Mouse (Mus musculus): ENCODE results near the gene Srpk2. TPM values are rescaled to one million over a fixed set of nuclear protein-coding genes. Genes with fewer than 3 reads are reported as not detected.
"Not testable (repeated sequence)": the region's sequence is repeated elsewhere in the genome, so short reads cannot be mapped to it uniquely, and the experiment has no call there.

The Srpk2 gene
- polyA plus RNA-seq, 1 experiment = 71.2 TPM

- Histone ChIP-seq H3K4me3 (ENCODE audit: low read depth, low read length) (no peak overlapping the region), H3K27ac (ENCODE audit: insufficient read depth, low read length) (no peak overlapping the region), H3K4me1 (ENCODE audit: control insufficient read depth, insufficient read depth, low read length) (no peaks in the 10 kb centered on the region), H3K9ac (ENCODE audit: low read depth, poor library complexity, severe bottlenecking) (no peak overlapping the region), H3K36me3 (ENCODE audit: control insufficient read depth, insufficient read depth, low read length, poor library complexity, severe bottlenecking) (peaks cover 3% of the 10 kb centered on the region; the same call in 1 of the 2 replicates), H3K9me3 (replicated peaks; ENCODE audit: control insufficient read depth, insufficient read depth, low read length, poor library complexity, severe bottlenecking) (no peaks in the 10 kb centered on the region), H3K27me3 (ENCODE audit: control insufficient read depth, insufficient read depth, low read length, poor library complexity, severe bottlenecking) (no peaks in the 10 kb centered on the region)
- TF ChIP-seq POLR2A (IDR thresholded peaks at IDR 0.05; ENCODE audit: insufficient read depth, low read length) = no peak
- no peak for TF ChIP-seq EP300 (IDR thresholded peaks at IDR 0.05; ENCODE audit: insufficient read depth, low read depth, low read length)
- peak; percentile 48 for TF ChIP-seq CTCF (IDR thresholded peaks at IDR 0.05; ENCODE audit: low read depth, low read length)
Observed at GRCm38 (mm10) chr5:23473098-23473873, 211.1 kb downstream of the Srpk2 start.

GRCm38 (mm10) chr5:23466546-23466945 lies 217.9 kb downstream of the Srpk2 start:
- H3K36me3 ChIP-seq (ENCODE audit: control insufficient read depth, insufficient read depth, low read length, poor library complexity, severe bottlenecking) = peaks cover 5% of the 10 kb centered on the region
- H3K4me1 ChIP-seq (ENCODE audit: control insufficient read depth, insufficient read depth, low read length) = no peaks in the 10 kb centered on the region
- H3K27me3 ChIP-seq (ENCODE audit: control insufficient read depth, insufficient read depth, low read length, poor library complexity, severe bottlenecking) = no peaks in the 10 kb centered on the region
- no peaks in the 10 kb centered on the region for H3K9me3 ChIP-seq (replicated peaks; ENCODE audit: control insufficient read depth, insufficient read depth, low read length, poor library complexity, severe bottlenecking)
- no peak overlapping the region for H3K27ac ChIP-seq (ENCODE audit: insufficient read depth, low read length)
- no peak overlapping the region for H3K9ac ChIP-seq (ENCODE audit: low read depth, poor library complexity, severe bottlenecking)
- H3K4me3 ChIP-seq (ENCODE audit: low read depth, low read length) = no peak overlapping the region
- no peak for TF ChIP-seq EP300 (IDR thresholded peaks at IDR 0.05; ENCODE audit: insufficient read depth, low read depth, low read length)
- TF ChIP-seq POLR2A (IDR thresholded peaks at IDR 0.05; ENCODE audit: insufficient read depth, low read length) = no peak
- no peak for TF ChIP-seq CTCF (IDR thresholded peaks at IDR 0.05; ENCODE audit: low read depth, low read length)

- Histone ChIP-seq H3K9ac (ENCODE audit: low read depth, poor library complexity, severe bottlenecking) (no peak overlapping the region), H3K4me3 (ENCODE audit: low read depth, low read length) (no peak overlapping the region), H3K27ac (ENCODE audit: insufficient read depth, low read length) (no peak overlapping the region), H3K36me3 (ENCODE audit: control insufficient read depth, insufficient read depth, low read length, poor library complexity, severe bottlenecking) (peaks cover 5% of the 10 kb centered on the region), H3K4me1 (ENCODE audit: control insufficient read depth, insufficient read depth, low read length) (no peaks in the 10 kb centered on the region), H3K9me3 (replicated peaks; ENCODE audit: control insufficient read depth, insufficient read depth, low read length, poor library complexity, severe bottlenecking) (no peaks in the 10 kb centered on the region), H3K27me3 (ENCODE audit: control insufficient read depth, insufficient read depth, low read length, poor library complexity, severe bottlenecking) (no peaks in the 10 kb centered on the region)
- no peak for TF ChIP-seq CTCF (IDR thresholded peaks at IDR 0.05; ENCODE audit: low read depth, low read length)
- TF ChIP-seq POLR2A (IDR thresholded peaks at IDR 0.05; ENCODE audit: insufficient read depth, low read length) = no peak
- no peak for TF ChIP-seq EP300 (IDR thresholded peaks at IDR 0.05; ENCODE audit: insufficient read depth, low read depth, low read length)
Observed at GRCm38 (mm10) chr5:23464743-23465142, 219.7 kb downstream of the Srpk2 start.

- Histone ChIP-seq H3K4me1 (ENCODE audit: control insufficient read depth, insufficient read depth, low read length) (no peaks in the 10 kb centered on the region), H3K9me3 (replicated peaks; ENCODE audit: control insufficient read depth, insufficient read depth, low read length, poor library complexity, severe bottlenecking) (no peaks in the 10 kb centered on the region), H3K36me3 (ENCODE audit: control insufficient read depth, insufficient read depth, low read length, poor library complexity, severe bottlenecking) (peaks cover 5% of the 10 kb centered on the region), H3K27me3 (ENCODE audit: control insufficient read depth, insufficient read depth, low read length, poor library complexity, severe bottlenecking) (no peaks in the 10 kb centered on the region), H3K4me3 (ENCODE audit: low read depth, low read length) (no peak overlapping the region), H3K9ac (ENCODE audit: low read depth, poor library complexity, severe bottlenecking) (no peak overlapping the region), H3K27ac (ENCODE audit: insufficient read depth, low read length) (no peak overlapping the region)
- TF ChIP-seq POLR2A (IDR thresholded peaks at IDR 0.05; ENCODE audit: insufficient read depth, low read length) (no peak), EP300 (IDR thresholded peaks at IDR 0.05; ENCODE audit: insufficient read depth, low read depth, low read length) (no peak), CTCF (IDR thresholded peaks at IDR 0.05; ENCODE audit: low read depth, low read length) (no peak)
Observed at GRCm38 (mm10) chr5:23464247-23464646, 220.2 kb downstream of the Srpk2 start.

- H3K27me3 ChIP-seq (ENCODE audit: control insufficient read depth, insufficient read depth, low read length, poor library complexity, severe bottlenecking) = no peaks in the 10 kb centered on the region
- no peaks in the 10 kb centered on the region for H3K4me1 ChIP-seq (ENCODE audit: control insufficient read depth, insufficient read depth, low read length)
- H3K9ac ChIP-seq (ENCODE audit: low read depth, poor library complexity, severe bottlenecking) = no peak overlapping the region
- H3K9me3 ChIP-seq (replicated peaks; ENCODE audit: control insufficient read depth, insufficient read depth, low read length, poor library complexity, severe bottlenecking) = no peaks in the 10 kb centered on the region
- peaks cover 5% of the 10 kb centered on the region for H3K36me3 ChIP-seq (ENCODE audit: control insufficient read depth, insufficient read depth, low read length, poor library complexity, severe bottlenecking)
- no peak for TF ChIP-seq EP300 (IDR thresholded peaks at IDR 0.05; ENCODE audit: insufficient read depth, low read depth, low read length)
- TF ChIP-seq POLR2A (IDR thresholded peaks at IDR 0.05; ENCODE audit: insufficient read depth, low read length) = no peak
- no peak overlapping the region for H3K27ac ChIP-seq (ENCODE audit: insufficient read depth, low read length)
- no peak overlapping the region for H3K4me3 ChIP-seq (ENCODE audit: low read depth, low read length)
Observed at GRCm38 (mm10) chr5:23461688-23462087, 222.7 kb downstream of the Srpk2 start.

- H3K27me3 ChIP-seq (ENCODE audit: control insufficient read depth, insufficient read depth, low read length, poor library complexity, severe bottlenecking); H3K27ac ChIP-seq (ENCODE audit: insufficient read depth, low read length); H3K9ac ChIP-seq (ENCODE audit: low read depth, poor library complexity, severe bottlenecking); H3K36me3 ChIP-seq (ENCODE audit: control insufficient read depth, insufficient read depth, low read length, poor library complexity, severe bottlenecking); H3K4me3 ChIP-seq (ENCODE audit: low read depth, low read length); H3K4me1 ChIP-seq (ENCODE audit: control insufficient read depth, insufficient read depth, low read length); H3K9me3 ChIP-seq (replicated peaks; ENCODE audit: control insufficient read depth, insufficient read depth, low read length, poor library complexity, severe bottlenecking): not testable (repeated sequence)
Observed at GRCm38 (mm10) chr5:23453561-23453960, 230.9 kb downstream of the Srpk2 start.

Other genes with a start within 250 kb of the Srpk2 start
- 62.2 and 68.6 TPM in 2 replicates for gene Pus7, start 99.1 kb upstream of the Srpk2 start, polyA plus RNA-seq (2011; ENCODE audit: insufficient read depth, insufficient read length, low read depth, missing spikeins)
- gene Rint1, start 103.1 kb upstream of the Srpk2 start, polyA plus RNA-seq (2011; ENCODE audit: insufficient read depth, insufficient read length, low read depth, missing spikeins) = 29.6 and 33.2 TPM in 2 replicates
- 101 and 113 TPM in 2 replicates for gene Tomm7, start 159.5 kb upstream of the Srpk2 start, polyA plus RNA-seq (2011; ENCODE audit: insufficient read depth, insufficient read length, low read depth, missing spikeins)

Data from ES-Bruce4 (cell line).